Mouse (Mus musculus) liver, postnatal 0 days (tissue): Measurements from ENCODE around the gene Agtr1b.

Source experiments
- CTCF ChIP-seq: sonication (generic); IDR thresholded peaks from 2 replicates; pipeline ENCODE4 v1.5.1; 2016; ENCODE audit warnings: antibody characterized with exemption, low read depth
- EP300 ChIP-seq: IDR thresholded peaks from 2 replicates; pipeline ENCODE4 v1.6.1; 2016; ENCODE audit warnings: antibody characterized with exemption, low read depth, mild to moderate bottlenecking

GRCm38 (mm10) chr3:20291370-20291769 is 75.6 kb downstream of the Agtr1b start:
- TF ChIP-seq CTCF = no peak
- TF ChIP-seq EP300 = no peak
